Comparison of ENCODE assay signal across 37 mouse cellular contexts in the genomic region with DNA sequence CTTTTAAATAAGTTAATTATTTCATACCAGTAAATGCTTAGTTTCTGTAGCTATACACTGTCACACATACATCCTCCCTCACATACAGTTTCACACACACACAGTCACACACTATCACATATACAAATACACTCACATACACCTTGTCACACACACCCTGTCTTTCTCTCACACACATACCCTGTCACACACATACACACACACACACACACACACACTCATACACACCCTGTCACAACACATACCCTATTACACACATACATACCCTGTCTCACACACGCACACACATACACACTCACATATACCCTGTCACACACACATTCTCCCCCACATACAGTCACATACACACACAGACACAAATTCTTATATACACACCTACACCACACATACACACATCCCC. TPM values are rescaled to one million over a fixed set of nuclear protein-coding genes. Genes with fewer than 3 reads are reported as not detected.
"Had no signal": no experiment of that assay in that cellular context is flagged by ENCODE, and none has a peak within 500 bp of the region (broad histone marks: within the 10 kb centered on the region; RNA-seq: fewer than 3 reads in every experiment).

No protein-coding gene starts in this region.

- H3K9me3 ChIP-seq: embryonic facial prominence, embryonic 10.5 days; embryonic facial prominence, embryonic 12.5 days; embryonic facial prominence, embryonic 13.5 days; embryonic facial prominence, embryonic 15.5 days; forebrain, embryonic 10.5 days; forebrain, embryonic 12.5 days; forebrain, embryonic 13.5 days; forebrain, embryonic 15.5 days had no signal

- H3K27me3 ChIP-seq: embryonic facial prominence, embryonic 12.5 days; embryonic facial prominence, embryonic 13.5 days; embryonic facial prominence, embryonic 15.5 days; forebrain, embryonic 12.5 days; forebrain, embryonic 13.5 days; forebrain, embryonic 15.5 days had no signal

- DNase-seq: cerebellum, adult 8-10 months; cerebellum, adult 9-10 months; cerebellum, adult 9-11 months; cerebellum, postnatal 10 days; cerebellum, postnatal 14 days; cerebellum, postnatal 25 days; cerebellum, postnatal 36 days; embryo, embryonic 11 days; forebrain, postnatal 0 days; gastrocnemius, adult 2 months; gastrocnemius, postnatal 10 days; gastrocnemius, postnatal 14 days; gastrocnemius, postnatal 25 days; gastrocnemius, postnatal 36 days; heart, adult 11 months; heart, adult 18-20 months; heart, adult 2 months had no signal

- ATAC-seq: forebrain, embryonic 13.5 days; forebrain, embryonic 14.5 days; forebrain, embryonic 15.5 days; forebrain, embryonic 16.5 days; forebrain, postnatal 0 days had no signal

- H3K4me3 ChIP-seq: embryonic facial prominence, embryonic 10.5 days; embryonic facial prominence, embryonic 12.5 days; embryonic facial prominence, embryonic 13.5 days; embryonic facial prominence, embryonic 15.5 days; erythroblast, embryonic 14.5 days; forebrain, embryonic 10.5 days; forebrain, embryonic 12.5 days; forebrain, embryonic 13.5 days; forebrain, embryonic 15.5 days; gastrocnemius, adult 2 months; heart, adult 2 months had no signal

- H3K9ac ChIP-seq: embryonic facial prominence, embryonic 12.5 days; embryonic facial prominence, embryonic 13.5 days; embryonic facial prominence, embryonic 15.5 days; forebrain, embryonic 12.5 days; forebrain, embryonic 13.5 days; forebrain, embryonic 15.5 days; forebrain, postnatal 0 days had no signal

- H3K4me2 ChIP-seq: embryonic facial prominence, embryonic 12.5 days; embryonic facial prominence, embryonic 13.5 days; embryonic facial prominence, embryonic 15.5 days; forebrain, embryonic 12.5 days; forebrain, embryonic 13.5 days; forebrain, embryonic 15.5 days had no signal

- H3K36me3 ChIP-seq: embryonic facial prominence, embryonic 10.5 days; embryonic facial prominence, embryonic 12.5 days; embryonic facial prominence, embryonic 13.5 days; embryonic facial prominence, embryonic 15.5 days; forebrain, embryonic 10.5 days; forebrain, embryonic 12.5 days; forebrain, embryonic 15.5 days had no signal

- H3K4me1 ChIP-seq: embryonic facial prominence, embryonic 10.5 days; embryonic facial prominence, embryonic 12.5 days; embryonic facial prominence, embryonic 13.5 days; embryonic facial prominence, embryonic 15.5 days; forebrain, embryonic 10.5 days; forebrain, embryonic 12.5 days; forebrain, embryonic 13.5 days; forebrain, embryonic 15.5 days had no signal

- H3K27ac ChIP-seq: embryonic facial prominence, embryonic 10.5 days; embryonic facial prominence, embryonic 12.5 days; embryonic facial prominence, embryonic 13.5 days; embryonic facial prominence, embryonic 15.5 days; forebrain, embryonic 10.5 days; forebrain, embryonic 12.5 days; forebrain, embryonic 13.5 days; forebrain, embryonic 15.5 days; gastrocnemius, adult 2 months; heart, adult 2 months had no signal

RNA-seq across cellular contexts. Expression of gene Pdcd1lg2, which starts 47.3 kb away (rescaled TPM):
- total RNA-seq: gastrocnemius, adult 18-20 months; gastrocnemius, adult 2 months; gastrocnemius, adult 8-10 months; gastrocnemius, postnatal 10 days; gastrocnemius, postnatal 14 days; gastrocnemius, postnatal 25 days; gastrocnemius, postnatal 36 days; gastrocnemius, postnatal 4 days; granulocyte monocyte progenitor cell, adult 5-6 weeks; heart, adult 2 months had no signal
- polyA plus RNA-seq: cortical plate, adult 2 months; embryonic facial prominence, embryonic 10.5 days; embryonic facial prominence, embryonic 11.5 days; embryonic facial prominence, embryonic 13.5 days; embryonic facial prominence, embryonic 14.5 days; embryonic facial prominence, embryonic 15.5 days; erythroblast, embryonic 14.5 days; forebrain, embryonic 10.5 days; forebrain, embryonic 11.5 days; forebrain, embryonic 13.5 days; forebrain, embryonic 14.5 days; forebrain, embryonic 15.5 days; forebrain, embryonic 16.5 days; forebrain, postnatal 0 days; gonadal fat pad, adult 2 months had no signal
